Mouse (Mus musculus): ENCODE measurements around the gene Prok1. TPM values are rescaled to one million over a fixed set of nuclear protein-coding genes. Genes with fewer than 3 reads are reported as not detected.
A peak's percentile ranks its signal among the peaks of the same experiment; 100 is the strongest.

Gene Prok1
- under 1 TPM in 2 of 4 experiments, not detected in 2; 0.18 to 0.31 TPM for total RNA-seq (2022)

GRCm38 (mm10) chr3:107239607-107240006 lies at the start of gene Prok1:
Gene Prok1, minus strand, starts transcription at chr3:107239707.
- DNase-seq (ENCODE audit: low spot score in 2 of 2), result no peak

GRCm38 (mm10) chr3:107287346-107287745 lies 47.8 kb upstream of the Prok1 start:
- no peak for DNase-seq (ENCODE audit: low spot score in 2 of 2)

DNA sequence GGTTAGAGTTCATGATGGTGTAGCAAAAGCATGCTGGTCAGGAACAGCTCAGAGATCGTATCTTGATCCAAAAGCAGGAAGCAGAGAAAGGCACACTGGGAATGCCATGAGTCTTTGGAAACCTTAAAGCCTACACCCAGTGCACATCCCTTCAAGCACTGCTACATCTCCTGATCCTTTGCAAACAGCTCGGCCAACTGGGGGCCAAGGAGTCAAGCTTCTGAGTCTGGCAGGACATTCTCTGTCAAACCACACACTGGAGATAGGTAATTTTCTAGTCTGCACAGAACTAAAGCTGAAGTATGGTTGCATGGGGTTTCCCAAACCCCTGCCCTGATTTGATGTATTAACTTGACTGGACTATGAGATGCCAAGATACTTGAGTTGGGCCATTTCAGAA lies 46.6 kb upstream of the Prok1 start:
- DNase-seq (ENCODE audit: low spot score in 2 of 2), result no peak

GRCm38 (mm10) chr3:107278479-107279269 lies 39.2 kb upstream of the Prok1 start, which contains the start of gene Lamtor5:
Gene Lamtor5, plus strand, starts transcription at chr3:107278858.
- DNase-seq (ENCODE audit: low spot score in 2 of 2), result peak; percentile 86 to 90

GRCm38 (mm10) chr3:107276626-107277025 lies 37.1 kb upstream of the Prok1 start:
- no peak for DNase-seq (ENCODE audit: low spot score in 2 of 2)

GRCm38 (mm10) chr3:107275996-107276395 lies 36.5 kb upstream of the Prok1 start:
- no peak for DNase-seq (ENCODE audit: low spot score in 2 of 2)

DNA sequence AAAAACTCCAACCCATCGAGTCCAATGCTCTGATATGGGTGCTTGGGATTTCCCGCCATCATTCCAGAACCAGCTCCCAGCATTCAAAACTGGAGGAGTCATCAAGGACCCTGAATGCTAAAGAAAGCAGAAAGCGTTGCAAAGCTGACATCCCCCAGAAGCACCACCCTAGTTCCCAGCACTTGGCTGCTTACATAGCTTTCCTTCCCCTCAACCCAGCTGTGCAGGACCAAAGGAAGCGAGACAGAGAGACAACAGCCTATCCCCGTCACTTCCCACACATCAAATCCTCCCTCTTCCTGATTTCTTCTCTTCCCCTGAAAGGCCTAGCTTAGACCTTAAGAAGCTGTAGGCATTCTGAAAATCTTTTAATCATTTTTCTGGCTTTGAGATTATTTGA lies 35.8 kb upstream of the Prok1 start:
- no peak for DNase-seq (ENCODE audit: low spot score in 2 of 2)

DNA sequence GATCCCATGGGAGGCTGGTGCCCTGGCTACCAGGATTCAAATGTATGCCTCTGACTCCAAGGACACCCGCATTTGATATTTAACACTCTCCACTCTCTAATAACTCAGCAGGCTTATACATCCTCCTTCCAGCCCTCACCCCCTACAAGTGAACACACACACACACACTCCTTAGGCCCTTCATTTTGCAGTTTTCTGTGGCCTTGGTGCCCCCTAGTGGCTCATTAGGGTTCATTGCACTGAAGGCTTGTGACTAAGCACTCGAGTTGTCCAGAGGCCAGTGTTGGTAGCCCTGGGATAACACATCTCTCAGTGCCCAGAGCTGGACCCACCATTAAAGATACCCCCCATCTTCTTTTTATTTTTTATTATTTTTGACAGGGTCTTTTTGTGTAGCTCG lies 34.3 kb upstream of the Prok1 start:
- peak; percentile 71 to 80 for DNase-seq (ENCODE audit: low spot score in 2 of 2)

GRCm38 (mm10) chr3:107272433-107272832 lies 32.9 kb upstream of the Prok1 start:
- DNase-seq (ENCODE audit: low spot score in 2 of 2), result no peak

DNA sequence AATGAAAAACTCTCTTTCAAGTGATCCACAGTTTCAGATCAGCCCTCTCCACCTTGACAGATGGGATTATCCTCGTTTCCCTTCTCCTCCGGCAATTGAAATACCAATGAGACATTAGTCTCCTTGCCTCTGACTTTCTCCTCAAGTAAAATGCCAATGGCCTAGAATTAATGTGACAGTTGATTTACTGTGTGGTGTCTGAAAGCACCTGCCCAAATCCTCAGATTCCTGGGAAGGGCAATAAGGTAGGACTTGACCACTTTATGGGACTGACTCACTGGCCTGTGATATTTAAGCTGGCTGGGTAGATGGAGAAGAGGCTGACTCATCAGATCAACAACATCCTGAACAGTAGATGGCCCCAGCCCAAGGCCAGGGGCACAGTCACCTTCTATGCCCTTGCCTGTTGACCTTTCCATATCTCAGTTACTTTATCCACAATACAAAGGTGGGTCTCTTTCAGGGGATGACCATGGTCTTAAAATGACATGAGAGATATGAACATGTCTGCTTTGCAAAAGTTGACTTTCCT lies 27.4 kb upstream of the Prok1 start:
- no peak for DNase-seq (ENCODE audit: low spot score in 2 of 2)

DNA sequence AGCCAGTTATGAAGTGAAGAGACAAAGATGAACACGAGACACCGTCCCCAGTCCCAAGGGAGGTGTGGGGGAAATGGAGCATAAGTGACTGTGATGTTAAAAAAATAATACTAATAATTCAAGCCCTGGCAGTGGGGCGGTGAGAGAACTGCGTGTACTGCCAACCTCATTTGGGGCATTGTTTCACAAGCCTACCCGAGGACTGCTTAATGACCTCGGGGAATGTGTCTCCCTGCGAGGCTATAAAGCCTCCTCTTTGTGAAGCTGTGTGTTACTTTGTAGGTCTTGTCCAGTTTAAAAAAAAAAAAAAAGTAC lies 22.3 kb upstream of the Prok1 start:
- DNase-seq (ENCODE audit: low spot score in 2 of 2), result no peak

- DNase-seq (ENCODE audit: low spot score in 2 of 2), result peak in 1 of 2 experiments; percentile 22
These were observed 21.7 kb upstream of the Prok1 start for GRCm38 (mm10) chr3:107260956-107261850.

GRCm38 (mm10) chr3:107257924-107258323 lies 18.4 kb upstream of the Prok1 start:
- peak in 1 of 2 experiments; percentile 17 for DNase-seq (ENCODE audit: low spot score in 2 of 2)

GRCm38 (mm10) chr3:107256724-107257123 lies 17.2 kb upstream of the Prok1 start:
- no peak for DNase-seq (ENCODE audit: low spot score in 2 of 2)

DNA sequence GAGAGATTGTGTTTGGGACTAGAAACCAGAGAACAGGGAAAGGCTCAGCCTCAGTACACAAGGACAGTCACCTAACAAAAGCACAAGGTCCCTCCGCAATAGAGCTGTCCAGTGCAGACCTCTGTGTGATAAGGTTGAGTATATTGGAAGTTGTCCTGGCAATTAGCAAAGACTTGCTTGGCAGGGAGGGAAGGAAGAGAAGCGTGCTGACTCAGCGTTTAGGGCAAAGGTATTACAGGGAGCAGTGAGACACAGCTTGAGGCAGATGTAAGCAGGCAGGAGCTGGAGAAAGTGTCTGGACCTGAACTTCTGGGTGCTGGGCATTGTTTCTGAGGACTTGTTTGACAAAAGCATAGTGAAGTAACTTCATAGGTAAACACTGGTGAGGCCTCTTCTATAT lies 16.5 kb upstream of the Prok1 start:
- DNase-seq (ENCODE audit: low spot score in 2 of 2), result no peak

DNA sequence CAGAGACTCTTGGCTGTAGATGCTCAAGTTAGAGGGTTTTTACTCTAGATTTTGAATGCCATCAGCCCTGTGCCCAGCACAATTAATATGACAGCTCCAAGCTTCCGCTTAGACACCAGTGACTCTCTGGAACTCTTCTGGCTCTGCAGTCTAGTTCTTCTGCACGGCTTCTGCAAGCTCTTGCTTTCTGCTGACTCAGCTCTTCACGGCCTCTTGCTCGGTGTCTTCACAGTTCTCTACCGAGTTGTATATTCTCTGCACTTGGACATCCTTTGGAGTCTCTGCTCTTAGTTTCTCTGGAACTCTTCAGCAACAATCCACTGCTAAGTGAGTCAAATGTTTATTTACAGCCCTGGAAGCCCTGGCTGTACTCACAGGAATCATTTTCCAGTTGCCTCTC lies 14.4 kb upstream of the Prok1 start:
- no peak for DNase-seq (ENCODE audit: low spot score in 2 of 2)

DNA sequence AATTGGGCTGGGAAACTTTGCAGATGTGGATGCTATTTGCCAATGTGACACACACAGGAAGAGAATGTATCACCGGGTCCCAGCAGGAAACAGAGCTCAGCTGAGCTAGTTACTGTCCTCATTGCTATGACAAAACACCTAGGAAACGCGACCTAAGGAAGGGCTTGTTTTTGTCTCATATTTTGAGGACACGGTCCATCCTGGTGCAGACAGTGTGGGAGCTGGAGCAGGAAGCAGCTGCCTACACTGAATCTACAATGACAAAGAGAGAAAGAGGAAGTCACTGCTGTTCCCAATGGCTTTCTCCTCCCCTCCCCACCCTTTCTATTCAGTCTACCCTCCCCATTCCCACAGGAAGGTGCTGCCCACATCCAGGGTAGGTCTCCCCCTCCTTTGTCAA lies 12.5 kb upstream of the Prok1 start:
- no peak for DNase-seq (ENCODE audit: low spot score in 2 of 2)

DNA sequence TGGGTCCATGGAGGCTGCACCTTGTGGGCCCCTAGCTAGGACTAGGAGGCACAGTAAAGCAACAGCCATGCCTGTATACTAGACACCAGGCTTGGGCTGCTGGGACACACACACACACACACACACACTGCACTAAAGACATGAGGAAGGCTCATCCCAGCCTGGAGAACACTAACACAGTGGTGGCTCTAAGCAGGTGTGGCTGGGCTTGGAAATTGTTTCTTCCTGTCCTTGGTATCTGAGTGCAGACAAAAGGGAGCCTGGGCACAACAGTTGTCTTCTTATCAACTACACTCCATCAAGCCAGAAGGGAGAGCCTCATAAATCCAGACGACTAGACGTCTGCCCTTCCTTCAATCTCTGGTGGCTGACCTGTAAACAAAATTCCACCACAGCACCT lies 10.8 kb upstream of the Prok1 start:
- DNase-seq (ENCODE audit: low spot score in 2 of 2), result no peak

DNA sequence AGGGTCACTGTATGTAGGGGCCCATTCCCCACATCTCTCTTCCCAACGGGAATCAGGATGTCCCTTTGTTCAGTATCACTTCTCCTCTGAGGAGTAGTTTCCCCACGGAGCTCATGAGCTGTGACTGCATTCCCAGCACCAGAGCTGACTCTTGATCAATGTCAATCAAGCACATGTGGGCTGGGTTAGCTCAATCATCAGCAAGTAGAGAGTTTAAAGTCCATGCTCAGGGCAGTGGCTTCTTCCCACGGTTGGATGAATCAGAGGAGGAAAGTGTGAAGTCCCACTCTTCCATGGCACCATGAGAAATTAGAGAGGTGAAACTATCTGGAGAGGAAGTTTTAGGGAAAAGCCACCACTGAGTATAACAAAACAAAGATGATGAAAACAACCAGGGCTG lies 9.5 kb upstream of the Prok1 start:
- DNase-seq (ENCODE audit: low spot score in 2 of 2), result no peak

- DNase-seq (ENCODE audit: low spot score in 2 of 2), result no peak
These were observed 7.4 kb upstream of the Prok1 start for GRCm38 (mm10) chr3:107246876-107247275.

DNA sequence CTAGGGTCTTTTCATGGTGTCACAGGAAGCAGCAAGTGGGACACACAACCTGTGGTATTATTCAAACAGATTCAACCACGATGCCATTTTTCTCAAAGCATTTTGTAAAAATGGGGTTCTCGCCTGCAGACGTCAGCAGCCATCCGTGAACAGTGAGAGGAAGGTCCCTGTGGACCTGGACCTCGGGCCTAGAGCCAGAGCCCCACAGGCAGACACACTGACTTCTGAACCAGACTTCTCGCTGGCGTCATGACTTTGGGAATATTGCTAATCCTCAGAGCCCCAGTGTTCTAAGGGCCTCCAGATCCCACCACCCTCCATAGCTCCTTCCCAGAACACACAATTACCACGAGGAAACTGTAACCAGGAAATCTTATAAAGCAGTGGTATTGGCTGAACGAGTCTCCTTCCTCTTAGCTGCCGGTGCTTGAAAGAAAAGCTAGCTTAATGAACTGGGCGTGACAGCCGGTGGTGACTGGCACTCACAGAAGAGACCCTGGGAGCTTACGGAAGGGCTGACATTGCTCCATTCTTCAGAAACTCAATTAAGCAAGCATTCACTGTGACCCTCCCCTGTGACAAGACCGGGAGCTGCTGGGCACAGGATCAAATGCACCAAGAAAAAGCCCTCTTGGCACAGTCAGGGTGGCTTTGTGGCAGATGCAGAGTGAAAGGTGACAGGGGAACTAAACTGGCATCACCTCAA lies 2.0 kb upstream of the Prok1 start:
- DNase-seq (ENCODE audit: low spot score in 2 of 2), result no peak
